Mouse (Mus musculus): ENCODE data around the gene Slc22a1.

- no peak for TF ChIP-seq CTCF (IDR thresholded peaks at IDR 0.05; ENCODE audit: low read depth, low read length)
- TF ChIP-seq POLR2A (IDR thresholded peaks at IDR 0.05; ENCODE audit: insufficient read depth, low read length) = no peak
Observed at GRCm38 (mm10) chr17:12672285-12672790, 3.3 kb downstream of the Slc22a1 start.

Data from ES-Bruce4 (cell line).